Mouse (Mus musculus): ENCODE results near the gene Afap1l2.

Gene Afap1l2

GRCm38 (mm10) chr19:57007781-57008710, at the start of gene Afap1l2:
Gene Afap1l2, minus strand, starts transcription at chr19:57008228.
- DNase-seq, result peak; percentile 82

- no peak for DNase-seq
Measured at GRCm38 (mm10) chr19:57057568-57057967, 49.5 kb upstream of the Afap1l2 start.

- peak; percentile 59 for DNase-seq
Measured at GRCm38 (mm10) chr19:57055215-57056120, 47.4 kb upstream of the Afap1l2 start.

- DNase-seq, result no peak
Measured at GRCm38 (mm10) chr19:57052959-57053358, 44.9 kb upstream of the Afap1l2 start.

- no peak for DNase-seq
Measured at GRCm38 (mm10) chr19:57052016-57052415, 44.0 kb upstream of the Afap1l2 start.

GRCm38 (mm10) chr19:57049592-57050090, 41.6 kb upstream of the Afap1l2 start:
- DNase-seq, result no peak

- DNase-seq, result peak; percentile 49
Measured at GRCm38 (mm10) chr19:57047671-57048320, 39.8 kb upstream of the Afap1l2 start.

- DNase-seq, result peak; percentile 49
Measured at GRCm38 (mm10) chr19:57039258-57039657, 31.2 kb upstream of the Afap1l2 start.

GRCm38 (mm10) chr19:57036860-57037259, 28.8 kb upstream of the Afap1l2 start:
- no peak for DNase-seq

GRCm38 (mm10) chr19:57031582-57031981, 23.6 kb upstream of the Afap1l2 start:
- DNase-seq, result peak; percentile 86

GRCm38 (mm10) chr19:57029461-57029860, 21.4 kb upstream of the Afap1l2 start:
- DNase-seq, result no peak

- peak; percentile 76 for DNase-seq
Measured at GRCm38 (mm10) chr19:57028327-57029179, 20.5 kb upstream of the Afap1l2 start.

- no peak for DNase-seq
Measured at GRCm38 (mm10) chr19:57026501-57026900, 18.5 kb upstream of the Afap1l2 start.

- no peak for DNase-seq
Measured at GRCm38 (mm10) chr19:57017785-57018179, 9.8 kb upstream of the Afap1l2 start.

GRCm38 (mm10) chr19:57016995-57017784, 9.2 kb upstream of the Afap1l2 start:
- peak; percentile 50 for DNase-seq

- no peak for DNase-seq
Measured at GRCm38 (mm10) chr19:57014808-57015207, 6.8 kb upstream of the Afap1l2 start.

- no peak for DNase-seq
Measured at GRCm38 (mm10) chr19:57013271-57013677, 5.2 kb upstream of the Afap1l2 start.

GRCm38 (mm10) chr19:57012068-57012467, 4.0 kb upstream of the Afap1l2 start:
- DNase-seq, result no peak

GRCm38 (mm10) chr19:57010064-57010463, 2.0 kb upstream of the Afap1l2 start:
- no peak for DNase-seq

- DNase-seq, result no peak
Measured at GRCm38 (mm10) chr19:57009653-57010052, 1.6 kb upstream of the Afap1l2 start.

- peak; percentile 70 for DNase-seq
Measured at GRCm38 (mm10) chr19:57007291-57007690, 737 bp downstream of the Afap1l2 start.
